Mouse (Mus musculus) intestine, embryonic 14.5 days (tissue): ENCODE results near the gene 4930470P17Rik. TPM values are rescaled to one million over a fixed set of nuclear protein-coding genes. Genes with fewer than 3 reads are reported as not detected.

Experiments used
- polyA plus RNA-seq: library from polyadenylated mRNA; unstranded; fragments of >200 nt; fragmentation: Nextera tagmentation; extraction: Ambion mirVana; gene quantifications from 2 replicates; pipeline ENCODE4 v1.2.1, GENCODE M21; 2014

4930470P17Rik gene
- polyA plus RNA-seq, 1 experiment from 2014 or later, result not detected

Other genes with a start within 250 kb of the 4930470P17Rik start
- gene Bcas1, start 174.2 kb downstream of the 4930470P17Rik start, polyA plus RNA-seq, result 1.8 and 1.9 TPM in 2 replicates
- gene Pfdn4, start 105.6 kb downstream of the 4930470P17Rik start, polyA plus RNA-seq, result 68.1 and 77.6 TPM in 2 replicates
- gene Cyp24a1, start 104.9 kb downstream of the 4930470P17Rik start, polyA plus RNA-seq, result not detected in 2 replicates
- 1.6 and 2.4 TPM in 2 replicates for gene Dok5, start 129.8 kb upstream of the 4930470P17Rik start, polyA plus RNA-seq